Mouse (Mus musculus): ENCODE data around the gene Exosc7.

The Exosc7 gene

DNA sequence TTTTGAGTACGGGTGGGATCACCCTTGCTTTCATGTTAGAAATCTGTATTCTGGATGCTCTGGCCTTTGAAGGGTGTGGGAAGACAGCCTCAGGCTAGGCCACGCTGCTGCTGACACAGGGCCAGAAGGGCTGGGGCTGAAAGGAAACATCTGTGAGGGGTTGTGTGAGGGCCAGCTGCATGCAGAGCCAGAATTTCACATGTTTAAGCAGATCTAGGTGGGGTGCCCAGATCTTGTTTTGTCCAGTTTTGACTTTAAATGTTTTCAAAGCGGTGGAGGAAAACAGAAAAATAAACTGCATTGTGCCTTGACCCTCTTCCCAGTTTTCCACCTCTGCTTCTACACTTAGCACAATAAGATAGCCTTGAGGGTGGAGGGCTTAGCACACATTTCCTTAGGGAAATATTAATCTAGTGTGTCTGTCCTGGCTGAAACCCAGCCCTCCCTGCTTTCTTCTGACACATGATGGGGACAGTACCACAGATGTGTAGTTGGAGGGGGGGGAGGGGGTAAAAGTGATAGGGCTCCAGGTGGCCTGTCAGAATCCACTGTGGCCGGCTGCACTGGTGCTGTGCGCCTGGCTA lies 26.0 kb downstream of the Exosc7 start:
- peak; percentile 7 for DNase-seq

DNA sequence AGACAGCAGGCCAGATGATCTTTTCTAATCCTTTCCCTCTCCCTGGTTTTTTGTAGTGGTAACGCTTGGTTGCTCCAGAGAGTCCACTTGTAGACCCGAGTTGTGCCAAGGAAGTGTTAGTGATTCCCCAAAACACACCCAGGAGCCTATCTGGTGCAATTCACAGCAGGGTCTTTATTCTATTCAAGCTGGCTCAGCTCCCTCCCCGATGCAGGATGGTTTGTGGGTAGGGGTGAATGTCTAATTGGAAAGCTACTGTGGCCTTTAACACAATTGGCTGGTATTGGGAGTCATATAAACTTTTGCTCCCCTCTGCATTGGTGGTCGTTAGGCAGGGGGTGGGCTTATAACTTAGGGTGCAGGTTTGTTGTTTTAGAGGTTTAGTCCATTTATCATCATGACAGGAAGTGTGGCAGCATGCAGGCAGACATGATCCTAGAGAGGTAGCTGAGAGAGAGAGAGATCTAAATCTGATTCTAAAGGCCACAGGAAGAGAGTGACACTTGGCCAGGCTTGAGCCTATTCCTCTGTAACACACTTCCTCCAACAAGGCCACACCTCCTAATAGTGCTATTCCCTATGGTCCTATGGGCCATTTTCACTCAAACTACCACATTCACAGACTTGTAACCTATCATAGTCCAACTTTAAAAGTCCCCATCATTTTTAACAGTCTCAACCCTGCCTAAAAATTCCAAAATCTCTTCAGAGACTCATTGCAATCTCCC lies 27.0 kb downstream of the Exosc7 start:
- no peak for DNase-seq

DNA sequence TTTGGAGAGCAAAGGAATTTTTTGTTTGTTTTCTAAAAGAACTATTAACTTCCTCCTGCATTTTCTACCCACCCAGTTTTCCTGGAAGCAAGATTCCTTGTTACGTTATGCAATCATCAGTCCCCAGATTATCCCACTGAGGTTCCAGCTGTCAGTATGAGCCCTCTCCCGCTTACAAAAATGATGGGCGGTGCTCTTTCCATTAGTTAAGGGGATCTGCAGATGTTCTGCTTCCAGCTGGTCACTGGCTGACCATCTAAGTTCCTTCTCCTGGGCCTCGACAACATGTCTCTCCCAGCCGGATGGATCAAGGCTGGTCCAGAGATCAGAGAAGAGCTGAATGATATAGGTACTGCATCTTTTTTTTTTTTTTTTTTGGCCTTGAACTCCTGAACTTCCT lies 35.4 kb downstream of the Exosc7 start:
- no peak for DNase-seq

DNA sequence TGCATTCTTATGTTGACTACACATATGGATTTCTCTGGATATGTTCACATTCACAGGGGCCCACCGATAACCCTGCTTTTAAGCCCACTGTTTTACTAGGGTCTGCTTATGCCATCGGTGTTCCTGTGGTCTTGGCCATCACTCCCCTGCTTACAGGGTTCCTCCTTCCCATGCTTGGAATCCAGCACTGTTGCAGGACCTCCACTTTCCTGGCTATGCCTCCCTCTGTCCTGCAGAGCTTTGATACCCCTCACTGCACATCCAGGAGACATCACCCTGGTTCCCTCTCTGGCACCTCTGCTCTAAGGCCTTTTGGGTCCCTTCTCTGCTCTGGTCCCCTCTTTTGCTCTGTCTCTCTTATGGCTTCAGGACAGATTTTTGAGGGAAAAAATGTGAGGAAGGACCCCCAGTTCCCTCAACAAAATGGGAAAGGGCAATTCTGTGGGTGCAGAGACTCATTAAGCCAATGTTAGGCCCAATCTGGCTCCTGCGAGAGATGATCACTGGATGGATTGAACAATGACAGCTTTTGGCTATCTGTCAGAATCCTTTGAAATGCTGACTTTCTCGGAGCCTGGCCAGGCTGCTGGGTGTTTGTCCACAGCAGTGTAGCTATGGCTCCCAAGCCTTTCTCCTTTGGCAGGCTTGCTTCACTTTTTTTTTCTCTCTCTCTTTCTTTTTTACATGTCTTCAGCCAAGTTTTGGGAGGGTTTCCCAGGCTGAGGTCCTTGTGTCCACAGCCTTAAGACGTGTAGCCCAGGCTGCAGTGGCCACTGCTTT lies 37.4 kb downstream of the Exosc7 start, which contains the start of gene Clec3b:
Gene Clec3b (plus strand): TSS at position 706 of the 780 bp plus-strand sequence.
- DNase-seq: peak; percentile 7

DNA sequence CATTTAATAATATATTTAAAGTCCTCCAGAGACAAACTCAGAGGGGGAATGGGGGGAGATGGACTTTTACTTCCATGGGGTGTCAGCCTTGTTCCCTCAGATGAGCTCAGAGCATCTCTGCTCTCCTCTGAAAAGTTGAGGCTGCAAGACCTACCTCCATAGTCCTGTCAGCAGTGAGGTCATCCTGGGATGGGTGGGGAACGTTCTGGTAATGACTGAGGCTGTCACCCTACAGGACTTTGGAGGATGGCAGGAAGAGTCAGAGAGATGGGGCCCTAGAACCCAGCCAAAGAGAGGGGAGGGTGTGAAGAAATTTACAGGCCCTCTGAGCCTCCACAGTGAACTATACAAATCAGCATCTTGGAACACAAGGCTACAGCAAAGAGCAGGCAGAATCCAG lies 38.5 kb downstream of the Exosc7 start:
- no peak for DNase-seq

DNA sequence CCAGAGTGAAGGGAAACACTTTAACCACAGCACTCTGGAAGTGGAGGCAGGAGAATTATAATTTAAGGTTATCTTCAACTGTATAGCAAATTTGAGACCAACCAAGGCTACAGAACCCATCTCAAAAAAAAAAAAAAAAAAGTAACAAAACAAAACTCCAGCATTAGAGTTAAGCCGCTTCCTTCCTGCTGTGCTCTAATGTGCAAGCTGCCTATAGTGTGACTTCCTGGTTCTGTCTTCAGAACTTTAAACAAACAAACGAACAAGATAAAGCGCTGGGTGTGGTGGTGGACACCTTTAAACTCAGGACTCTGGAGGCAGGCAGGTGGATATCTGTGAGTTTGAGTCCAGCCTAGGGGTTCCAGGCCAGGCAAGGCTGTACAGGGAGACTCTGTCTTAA lies 39.0 kb downstream of the Exosc7 start:
- DNase-seq: no peak

DNA sequence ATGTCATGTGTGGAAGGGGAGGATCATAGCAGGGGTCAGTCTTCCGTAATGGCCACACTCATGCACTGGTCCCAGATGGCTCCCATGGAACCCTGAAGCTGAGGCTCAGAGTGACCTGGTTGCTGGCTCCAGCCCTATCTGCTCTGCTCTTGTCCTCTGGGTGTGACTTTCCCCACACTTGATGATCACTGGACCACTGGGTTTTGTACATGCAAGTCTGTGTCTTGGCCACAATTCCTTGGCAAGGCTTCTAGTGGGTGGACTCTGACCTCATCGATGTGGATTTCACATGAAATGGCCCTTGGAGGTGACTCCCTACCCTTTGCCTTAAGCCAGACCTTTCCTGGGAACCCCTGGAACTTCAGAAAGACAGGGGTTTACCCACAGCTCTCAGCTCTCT lies 40.1 kb downstream of the Exosc7 start:
- no peak for DNase-seq

DNA sequence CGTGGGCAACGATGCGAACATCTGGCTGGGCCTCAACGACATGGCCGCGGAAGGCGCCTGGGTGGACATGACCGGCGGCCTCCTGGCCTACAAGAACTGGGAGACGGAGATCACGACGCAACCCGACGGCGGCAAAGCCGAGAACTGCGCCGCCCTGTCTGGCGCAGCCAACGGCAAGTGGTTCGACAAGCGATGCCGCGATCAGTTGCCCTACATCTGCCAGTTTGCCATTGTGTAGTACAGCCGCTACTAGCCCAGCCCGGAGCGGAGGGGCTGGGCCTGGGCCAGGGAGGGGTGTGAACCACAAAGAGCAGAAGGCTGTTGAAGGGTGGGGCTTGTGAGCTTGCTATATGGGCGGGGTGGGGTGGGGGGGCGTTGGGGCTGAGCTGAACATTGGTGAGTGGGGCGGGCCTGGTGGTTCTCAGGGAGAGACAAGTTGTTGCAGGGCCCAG lies 43.9 kb downstream of the Exosc7 start:
- peak; percentile 12 for DNase-seq

DNA sequence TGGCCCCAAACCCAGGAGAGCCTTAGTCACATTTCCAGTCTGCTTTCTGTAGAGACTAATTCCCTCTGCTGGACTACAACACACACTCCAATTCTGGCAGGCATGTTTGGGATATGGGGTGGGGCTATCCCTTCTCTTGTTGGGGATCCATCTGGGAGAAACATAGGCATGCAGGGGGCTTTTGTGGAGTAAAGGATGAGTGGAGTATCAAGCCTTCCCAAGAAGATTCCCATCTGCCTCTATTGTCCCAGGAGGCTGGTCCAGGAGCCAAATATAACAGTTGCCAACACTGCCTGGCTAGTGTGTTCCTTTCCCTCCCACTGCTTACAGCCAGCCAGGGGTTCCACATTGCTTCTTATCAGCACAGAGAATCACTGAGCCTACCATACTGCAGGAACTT lies 44.7 kb downstream of the Exosc7 start:
- DNase-seq: no peak

DNA sequence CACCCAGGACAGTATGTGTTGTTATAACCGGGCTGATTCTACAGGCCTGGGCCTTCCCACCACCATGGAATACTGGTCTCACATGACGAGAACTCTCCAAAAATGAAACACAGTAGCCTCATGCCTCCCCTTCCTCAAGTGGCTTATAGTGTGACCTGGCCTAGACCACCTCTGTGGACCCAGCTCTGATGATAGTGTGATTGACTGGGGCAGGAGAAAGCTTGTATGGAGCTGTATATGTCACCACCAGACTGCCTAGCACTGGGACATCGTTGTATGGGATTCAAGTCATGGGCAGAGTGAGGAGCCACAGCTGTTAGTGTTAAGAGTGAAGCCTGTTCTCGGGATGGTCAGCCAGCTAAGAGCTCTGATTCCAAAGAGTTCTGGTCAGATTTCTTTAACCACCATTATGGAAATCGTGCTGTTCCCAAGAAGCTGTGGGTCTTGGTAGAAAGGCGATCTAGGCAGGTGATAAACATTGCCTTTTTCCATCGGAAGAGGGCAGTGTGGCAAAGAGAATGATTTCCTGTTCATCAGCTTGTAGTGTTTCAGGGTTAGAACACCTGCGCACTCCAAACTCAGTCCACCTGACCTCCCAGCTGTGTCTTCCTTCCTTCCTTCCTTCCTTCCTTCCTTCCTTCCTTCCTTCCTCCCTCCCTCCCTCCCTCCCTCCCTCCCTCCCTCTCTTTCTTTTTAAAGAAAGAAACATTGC lies 45.3 kb downstream of the Exosc7 start:
- peak; percentile 34 for DNase-seq

DNA sequence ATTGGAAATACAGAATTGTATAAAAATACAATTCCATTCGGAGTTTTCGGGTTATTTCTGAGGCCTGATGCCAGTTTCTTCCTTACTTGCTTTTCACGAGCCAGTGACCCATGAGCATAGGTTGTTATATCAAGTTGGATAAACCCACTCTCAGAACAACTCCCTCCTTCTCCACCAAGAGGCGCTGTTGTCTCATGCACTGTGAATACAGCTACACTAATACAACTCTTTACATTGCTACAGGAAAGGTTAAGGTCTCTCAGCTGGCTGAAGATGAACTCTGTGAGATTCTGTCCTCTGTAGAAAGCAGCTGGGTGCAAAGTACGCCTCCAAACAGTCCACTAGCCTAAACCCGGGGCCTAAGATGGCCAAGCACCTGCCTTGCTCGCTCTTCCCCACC lies 46.3 kb downstream of the Exosc7 start:
- peak; percentile 74 for DNase-seq

DNA sequence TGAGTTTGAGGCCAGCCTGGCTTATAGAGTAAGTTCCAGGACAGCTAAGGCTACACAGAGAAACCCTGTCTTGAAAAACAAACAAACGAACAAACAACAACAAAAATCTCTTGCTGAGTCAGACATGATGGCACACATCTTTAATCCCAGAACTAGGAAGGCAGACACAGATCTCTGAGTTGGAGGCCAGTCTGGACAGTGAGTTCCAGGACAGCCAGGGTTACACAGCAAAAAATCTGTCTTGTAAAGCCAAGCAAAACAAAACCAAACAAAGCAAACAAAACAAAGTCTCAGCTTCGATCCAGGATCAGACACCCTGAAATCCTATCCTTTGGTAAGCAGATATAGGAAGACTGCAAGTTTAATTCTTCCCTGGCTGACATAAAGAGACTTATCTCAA lies 48.8 kb downstream of the Exosc7 start:
- DNase-seq: no peak

DNA sequence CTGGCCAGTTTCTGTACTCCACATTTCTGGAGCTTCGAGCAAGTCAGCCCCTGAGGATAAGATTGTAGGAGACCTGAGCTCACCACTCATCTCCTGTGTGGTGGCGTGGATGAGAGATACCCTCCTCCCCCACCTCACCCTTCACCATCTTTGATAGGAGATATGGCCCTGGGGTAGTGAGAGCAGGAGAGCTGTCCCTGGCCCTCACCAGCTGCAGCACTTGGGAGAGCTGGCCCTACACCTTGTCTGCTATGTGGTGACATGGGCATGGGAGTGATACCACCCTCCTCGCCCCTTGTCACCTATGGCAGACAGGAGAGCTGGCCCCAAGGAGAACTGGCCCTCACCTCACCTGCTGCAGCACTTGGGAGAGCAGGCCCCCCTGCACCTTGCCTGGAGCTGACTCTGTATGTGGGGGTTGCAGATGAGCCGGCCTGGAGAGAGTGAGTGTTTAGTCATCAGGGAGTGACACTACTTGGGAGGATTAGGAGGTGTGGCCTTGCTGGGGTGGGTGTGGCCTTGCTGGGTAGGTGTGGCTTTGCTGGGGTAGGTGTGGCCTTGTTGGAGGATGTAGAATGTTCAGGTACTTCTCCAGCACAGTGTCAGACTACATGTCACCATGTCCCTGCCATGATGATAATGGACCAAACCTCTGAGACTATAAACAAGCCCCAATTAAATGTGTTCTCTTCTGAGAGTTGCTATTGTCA lies 50.1 kb downstream of the Exosc7 start:
- DNase-seq: no peak

DNA sequence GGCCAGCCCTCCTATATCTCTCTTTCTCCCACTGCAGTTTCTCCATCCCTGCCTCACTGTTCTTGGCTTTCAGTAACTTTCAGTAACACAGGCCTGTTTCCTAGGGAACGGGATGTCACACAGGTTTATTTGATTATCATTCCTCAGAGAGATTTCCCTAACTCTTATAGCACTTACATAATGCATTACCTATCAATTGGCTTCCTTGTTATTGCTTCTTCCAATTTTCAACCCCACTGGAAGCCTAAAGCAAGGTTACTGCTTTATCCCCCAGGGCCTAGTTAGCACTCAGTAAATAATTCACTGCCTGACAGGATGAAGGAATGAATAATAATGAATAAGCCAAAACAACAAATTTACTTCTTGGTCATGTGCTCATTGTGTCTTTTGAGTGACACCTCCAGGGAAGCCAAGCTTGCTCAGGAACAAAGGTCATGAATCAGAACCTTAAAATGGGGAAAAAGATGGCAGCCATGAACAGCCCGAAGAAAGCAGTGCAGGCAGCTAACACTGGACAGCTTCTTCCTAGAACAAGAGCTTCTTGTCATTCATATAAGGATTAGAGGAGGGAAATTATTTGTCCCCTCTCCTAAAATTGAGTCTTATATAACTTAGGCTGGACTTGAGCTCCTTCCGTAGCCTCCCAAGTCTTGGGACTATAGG lies 52.9 kb downstream of the Exosc7 start:
- DNase-seq: no peak

DNA sequence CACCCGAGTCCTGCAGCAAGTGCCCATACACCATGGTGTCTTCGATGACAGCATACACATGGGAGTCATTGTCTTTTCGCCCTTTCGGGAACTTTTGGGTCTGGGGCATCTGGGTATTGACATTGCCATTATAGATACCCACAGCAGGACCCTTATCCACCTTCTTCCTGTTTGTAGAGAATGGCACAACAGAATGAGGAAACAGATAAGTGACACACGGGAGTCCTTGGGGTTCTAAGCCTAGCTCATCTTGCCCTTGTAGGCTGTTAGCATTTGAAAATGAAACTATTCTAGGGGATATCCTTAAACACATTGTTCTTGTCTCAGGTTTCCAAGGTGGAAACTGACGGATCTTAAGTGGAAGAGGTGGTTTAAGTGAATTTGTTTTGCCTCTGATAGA lies 60.7 kb downstream of the Exosc7 start:
- DNase-seq: no peak

DNA sequence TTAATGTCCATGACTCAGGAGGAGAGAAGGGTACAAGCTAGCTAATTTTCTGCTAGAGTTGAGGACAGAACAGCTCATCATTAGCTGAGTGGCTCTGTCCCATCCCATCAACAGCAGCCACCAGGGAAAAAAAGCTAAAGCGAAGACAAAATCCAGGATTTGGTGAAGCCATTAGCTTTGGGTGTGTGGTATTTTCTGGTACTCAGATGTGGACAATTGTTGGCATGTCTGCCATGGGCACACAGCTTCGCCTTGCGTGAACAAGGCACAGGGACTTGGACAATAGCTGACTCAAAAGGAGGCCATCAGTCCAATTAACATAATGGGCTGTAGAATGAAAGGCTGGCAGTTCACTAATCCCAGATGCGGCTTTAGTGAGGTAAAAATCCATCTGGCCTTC lies 61.3 kb downstream of the Exosc7 start:
- DNase-seq: no peak

DNA sequence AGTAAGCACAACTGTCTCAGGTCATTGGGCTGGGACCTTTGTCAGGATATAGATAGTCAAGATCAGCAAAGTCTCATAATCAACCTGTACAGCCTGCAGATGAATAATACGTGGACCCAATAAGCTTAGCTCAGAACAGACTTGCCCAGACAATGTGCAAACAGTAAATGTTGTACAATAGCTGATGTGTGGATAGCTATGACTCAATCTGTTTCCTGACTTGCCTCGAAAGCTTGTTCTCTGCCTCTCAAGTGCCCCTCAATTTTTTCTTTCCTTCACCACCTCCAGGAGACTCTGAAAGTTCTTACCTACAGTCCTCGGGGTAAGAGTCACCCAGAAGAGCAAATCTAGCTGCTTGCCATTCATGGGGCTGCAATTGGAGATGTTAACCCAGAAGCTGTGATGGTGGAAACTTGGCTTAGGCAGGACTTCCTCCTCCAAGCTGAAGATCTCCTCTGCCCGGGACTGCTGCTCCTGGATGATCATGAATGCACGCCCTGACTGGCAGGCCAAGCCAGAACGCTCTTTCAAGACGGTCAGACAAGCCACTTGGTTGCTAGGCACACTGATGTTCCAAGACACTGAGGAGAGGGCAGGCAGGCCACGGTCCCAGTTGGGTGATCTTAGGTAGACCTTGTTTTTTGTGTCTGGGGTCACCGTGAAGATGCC lies 64.5 kb downstream of the Exosc7 start:
- no peak for DNase-seq

DNA sequence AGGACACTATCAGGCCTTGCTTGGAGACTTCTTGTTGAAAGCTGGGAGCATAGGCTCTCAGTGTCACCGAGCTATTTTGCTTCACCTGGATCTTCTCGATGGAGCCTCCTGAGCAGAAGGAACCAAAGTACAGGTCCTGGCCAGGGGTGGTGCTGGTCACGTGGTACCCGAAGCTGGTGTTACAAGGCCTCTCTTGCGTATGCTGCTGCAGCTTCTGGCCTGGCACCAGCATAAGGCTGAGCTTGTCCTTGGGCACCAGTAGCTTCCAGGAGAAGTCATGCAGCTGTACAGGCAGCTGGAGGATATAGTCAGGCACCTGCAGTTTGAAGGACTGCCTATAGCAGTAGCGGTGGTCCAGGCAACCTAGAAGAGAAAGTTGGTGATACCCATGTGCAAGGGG lies 67.0 kb downstream of the Exosc7 start:
- DNase-seq: no peak

DNA sequence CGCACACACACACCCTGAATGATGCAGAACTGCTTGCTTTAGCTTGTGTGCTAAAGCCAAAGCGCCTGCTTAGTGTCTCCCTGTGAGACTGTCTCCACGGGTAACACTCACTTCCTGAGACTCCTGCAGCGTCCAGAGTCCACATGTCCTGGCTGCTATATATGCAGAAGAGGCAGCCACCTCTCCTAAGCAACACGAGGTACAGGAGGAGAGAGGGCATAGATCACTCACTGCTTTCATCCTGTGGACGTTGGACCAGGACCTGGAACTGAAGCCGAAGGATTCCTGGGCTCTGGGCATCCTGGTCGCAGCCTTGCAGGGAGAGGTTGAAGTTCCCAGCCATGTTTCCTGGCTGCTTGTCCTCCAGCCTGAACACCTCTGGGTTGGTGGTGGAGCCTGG lies 70.2 kb downstream of the Exosc7 start:
- no peak for DNase-seq

DNA sequence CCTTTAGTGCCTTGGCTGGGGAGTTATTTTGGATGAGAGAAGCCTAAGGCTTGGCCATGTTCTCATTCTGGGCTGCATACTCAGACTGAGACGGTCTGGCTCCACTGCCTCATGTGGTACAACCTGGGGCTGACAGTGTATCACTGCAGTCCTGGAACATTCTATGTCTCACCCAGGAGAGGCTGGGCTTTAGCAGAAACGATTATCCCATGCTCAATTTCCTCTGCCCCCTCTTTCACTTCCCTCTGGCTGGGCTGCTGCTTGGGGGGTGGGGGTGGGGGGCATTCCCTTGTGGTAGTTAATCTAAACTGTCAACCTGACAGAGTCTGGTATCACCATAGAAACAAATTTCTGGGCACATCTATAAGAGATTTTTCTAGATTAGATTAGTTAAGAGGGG lies 72.5 kb downstream of the Exosc7 start:
- no peak for DNase-seq

All from right cerebral cortex, adult 18-20 months (tissue).